Mouse (Mus musculus): ENCODE data around the gene Cdca4. TPM values are rescaled to one million over a fixed set of nuclear protein-coding genes. Genes with fewer than 3 reads are reported as not detected.
A peak's percentile ranks its signal among the peaks of the same experiment; 100 is the strongest.

Cdca4 gene
- polyA plus RNA-seq, 1 experiment from 2014 or later, result 170 TPM

DNA sequence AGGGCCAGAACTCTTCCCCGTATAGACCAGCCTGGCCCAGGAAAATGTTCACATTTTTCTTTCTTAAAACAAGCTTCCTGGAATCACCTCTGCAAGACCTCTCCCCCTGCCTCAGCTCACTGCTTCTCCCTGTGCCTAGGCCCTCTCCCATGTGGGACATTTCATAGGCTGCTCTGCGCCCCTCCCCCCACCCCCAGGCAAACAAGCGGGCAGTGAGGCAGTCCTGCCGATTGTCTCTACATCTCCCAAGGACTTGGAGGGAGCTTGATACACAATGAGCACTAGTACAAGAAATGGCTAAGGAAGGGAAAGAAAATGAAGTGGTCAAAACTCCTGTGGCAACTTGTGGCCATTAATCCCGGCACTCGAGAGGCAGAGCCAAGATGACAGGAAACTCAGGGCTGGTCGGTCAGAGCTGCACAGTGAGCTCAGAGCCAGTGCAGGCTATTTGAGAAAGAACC is 34.8 kb downstream of the Cdca4 start:
- H3K4me3 ChIP-seq (ENCODE audit: low read depth, low read length), result no peak overlapping the region
- H3K4me1 ChIP-seq (replicated peaks; ENCODE audit: control insufficient read depth, insufficient read depth, low read length), result no peaks in the 10 kb centered on the region
- H3K27me3 ChIP-seq (ENCODE audit: control insufficient read depth, insufficient read depth, low read length), result no peaks in the 10 kb centered on the region; the same call in 1 of the 2 replicates
- no peak overlapping the region for H3K27ac ChIP-seq (ENCODE audit: low read depth, low read length)
- no peak overlapping the region for H3K4me2 ChIP-seq (ENCODE audit: low read depth, low read length, severe bottlenecking)
- WGBS, result 35% methylated on average over 7 of the region's 7 CpGs
- DNase-seq (ENCODE audit: low spot score) (no peak), ATAC-seq (replicated peaks; ENCODE audit: low FRiP score) (no peak)
- no peaks in the 10 kb centered on the region for H3K36me3 ChIP-seq (ENCODE audit: control insufficient read depth, insufficient read depth, low read length)
- H3K9me3 ChIP-seq (ENCODE audit: control insufficient read depth, low read length), result no peaks in the 10 kb centered on the region
- no peak overlapping the region for H3K9ac ChIP-seq (ENCODE audit: low read length)

DNA sequence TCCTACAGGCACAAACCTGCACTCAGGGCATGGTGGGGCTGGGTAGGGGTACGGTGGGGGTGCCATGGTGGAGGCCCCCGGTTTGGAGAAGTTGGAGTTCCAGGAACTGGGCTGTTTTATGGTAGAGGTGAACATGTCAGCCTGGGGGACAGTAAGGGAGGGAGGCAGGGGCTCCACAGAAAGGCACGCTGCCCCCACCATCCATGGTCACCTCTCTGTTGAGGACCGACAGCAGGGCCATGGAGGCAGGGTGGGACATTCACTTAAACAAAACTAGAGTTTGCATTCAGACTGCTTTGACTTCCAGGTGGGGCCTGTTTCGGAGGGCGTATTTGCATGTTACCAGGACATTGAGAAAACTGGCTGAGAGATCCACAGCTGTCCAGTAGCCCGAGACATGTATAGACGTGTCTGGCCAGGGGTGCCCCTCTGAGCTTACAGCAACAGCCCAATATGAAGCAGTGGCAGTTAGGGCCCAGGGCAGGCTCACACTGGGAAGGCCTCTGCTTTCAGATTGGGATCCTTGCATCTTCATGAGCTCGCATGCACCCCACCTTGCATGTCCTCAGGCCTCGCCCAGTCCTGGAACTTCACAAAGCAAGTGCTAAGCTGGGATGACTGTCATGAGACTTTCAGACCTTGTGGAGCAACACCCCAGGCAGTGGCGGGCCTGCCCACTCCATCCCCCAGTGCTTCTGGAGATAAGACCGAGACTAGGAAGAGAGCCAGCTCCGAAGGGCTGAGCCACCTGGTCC is 35.4 kb downstream of the Cdca4 start:
- ATAC-seq (replicated peaks; ENCODE audit: low FRiP score) (no peak), DNase-seq (ENCODE audit: low spot score) (no peak)
- Histone ChIP-seq H3K4me3 (ENCODE audit: low read depth, low read length) (no peak overlapping the region), H3K27me3 (ENCODE audit: control insufficient read depth, insufficient read depth, low read length) (no peaks in the 10 kb centered on the region; the same call in 1 of the 2 replicates), H3K36me3 (ENCODE audit: control insufficient read depth, insufficient read depth, low read length) (no peaks in the 10 kb centered on the region), H3K9me3 (ENCODE audit: control insufficient read depth, low read length) (no peaks in the 10 kb centered on the region), H3K4me1 (replicated peaks; ENCODE audit: control insufficient read depth, insufficient read depth, low read length) (no peaks in the 10 kb centered on the region), H3K4me2 (ENCODE audit: low read depth, low read length, severe bottlenecking) (no peak overlapping the region), H3K9ac (ENCODE audit: low read length) (no peak overlapping the region), H3K27ac (ENCODE audit: low read depth, low read length) (no peak overlapping the region)
- 81% methylated on average over 13 of the region's 13 CpGs for WGBS

DNA sequence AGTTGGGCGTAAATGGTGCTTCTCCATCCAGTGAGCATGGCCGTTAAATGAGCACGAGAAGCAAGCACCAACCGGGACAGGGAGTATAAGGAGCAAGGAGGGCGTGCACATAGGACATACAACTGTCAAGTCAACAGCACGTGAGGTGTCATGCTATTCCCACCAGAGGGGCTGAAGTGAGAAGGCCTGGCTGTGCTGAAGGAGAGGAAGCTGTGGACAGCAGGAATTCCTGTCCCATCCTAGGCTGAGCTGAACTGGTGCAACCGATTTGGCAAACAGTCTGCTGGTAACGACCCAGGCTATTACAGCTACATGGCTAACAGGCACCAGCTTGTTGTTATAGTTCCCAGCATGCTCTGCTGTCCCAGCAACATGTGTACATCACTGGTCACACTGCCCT is 38.2 kb downstream of the Cdca4 start:
- Histone ChIP-seq H3K4me3 (ENCODE audit: low read depth, low read length) (no peak overlapping the region), H3K9ac (ENCODE audit: low read length) (no peak overlapping the region), H3K36me3 (ENCODE audit: control insufficient read depth, insufficient read depth, low read length) (no peaks in the 10 kb centered on the region), H3K4me1 (replicated peaks; ENCODE audit: control insufficient read depth, insufficient read depth, low read length) (no peaks in the 10 kb centered on the region), H3K27me3 (ENCODE audit: control insufficient read depth, insufficient read depth, low read length) (no peaks in the 10 kb centered on the region), H3K27ac (ENCODE audit: low read depth, low read length) (no peak overlapping the region), H3K4me2 (ENCODE audit: low read depth, low read length, severe bottlenecking) (no peak overlapping the region), H3K9me3 (ENCODE audit: control insufficient read depth, low read length) (no peaks in the 10 kb centered on the region)
- WGBS, result 77% methylated on average over 8 of the region's 8 CpGs
- DNase-seq (ENCODE audit: low spot score) (no peak), ATAC-seq (replicated peaks; ENCODE audit: low FRiP score) (no peak)

GRCm38 (mm10) chr12:112774481-112774880 is 54.7 kb downstream of the Cdca4 start:
- 97% methylated on average over 10 of the region's 10 CpGs for WGBS
- no peak for ATAC-seq (replicated peaks; ENCODE audit: low FRiP score)

GRCm38 (mm10) chr12:112774026-112774425 is 55.2 kb downstream of the Cdca4 start:
- no peak for ATAC-seq (replicated peaks; ENCODE audit: low FRiP score)

More at GRCm38 (mm10) chr12:112774481-112774880, 54.7 kb downstream of the Cdca4 start:
- no peak overlapping the region for H3K4me2 ChIP-seq (ENCODE audit: low read depth, low read length, severe bottlenecking)
- no peak overlapping the region for H3K9ac ChIP-seq (ENCODE audit: low read length)
- H3K27me3 ChIP-seq (ENCODE audit: control insufficient read depth, insufficient read depth, low read length), result no peaks in the 10 kb centered on the region
- H3K9me3 ChIP-seq (ENCODE audit: control insufficient read depth, low read length), result peaks cover 4% of the 10 kb centered on the region; the same call in 1 of the 2 replicates
- H3K36me3 ChIP-seq (ENCODE audit: control insufficient read depth, insufficient read depth, low read length), result no peaks in the 10 kb centered on the region
- H3K4me1 ChIP-seq (replicated peaks; ENCODE audit: control insufficient read depth, insufficient read depth, low read length), result no peaks in the 10 kb centered on the region
- no peak overlapping the region for H3K27ac ChIP-seq (ENCODE audit: low read depth, low read length)
- no peak overlapping the region for H3K4me3 ChIP-seq (ENCODE audit: low read depth, low read length)
- peak; percentile 19 for DNase-seq (ENCODE audit: low spot score)

DNA sequence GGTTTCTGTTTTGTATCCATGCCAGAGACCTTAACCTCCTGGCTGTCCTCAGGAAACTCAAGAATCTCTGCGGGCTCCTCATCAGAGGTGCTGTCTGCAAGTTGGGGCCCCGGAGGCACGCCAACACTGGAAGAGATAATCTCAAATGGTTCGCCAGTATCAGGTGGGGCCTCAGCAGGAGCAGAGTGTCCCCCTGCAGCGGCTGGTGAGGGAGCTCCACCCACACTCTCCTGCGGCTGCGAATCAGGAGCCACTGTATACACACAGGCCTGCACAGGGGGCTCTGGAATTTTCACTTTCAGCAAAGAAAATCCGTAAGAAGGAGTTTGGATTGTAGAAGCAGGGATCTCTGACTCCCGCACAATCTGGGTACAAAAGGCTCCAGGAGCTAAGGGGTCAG is 55.9 kb downstream of the Cdca4 start:
- H3K4me3 ChIP-seq (ENCODE audit: low read depth, low read length), result no peak overlapping the region
- ATAC-seq (replicated peaks; ENCODE audit: low FRiP score), result no peak

More at GRCm38 (mm10) chr12:112774026-112774425, 55.2 kb downstream of the Cdca4 start:
- H3K9me3 ChIP-seq (ENCODE audit: control insufficient read depth, low read length), result peaks cover 4% of the 10 kb centered on the region; the same call in 1 of the 2 replicates
- H3K4me1 ChIP-seq (replicated peaks; ENCODE audit: control insufficient read depth, insufficient read depth, low read length), result no peaks in the 10 kb centered on the region
- DNase-seq (ENCODE audit: low spot score), result peak; percentile 26
- H3K36me3 ChIP-seq (ENCODE audit: control insufficient read depth, insufficient read depth, low read length), result no peaks in the 10 kb centered on the region
- no peak overlapping the region for H3K4me2 ChIP-seq (ENCODE audit: low read depth, low read length, severe bottlenecking)
- no peak overlapping the region for H3K9ac ChIP-seq (ENCODE audit: low read length)
- no peak overlapping the region for H3K4me3 ChIP-seq (ENCODE audit: low read depth, low read length)
- H3K27me3 ChIP-seq (ENCODE audit: control insufficient read depth, insufficient read depth, low read length), result no peaks in the 10 kb centered on the region
- H3K27ac ChIP-seq (ENCODE audit: low read depth, low read length), result no peak overlapping the region
- 84% methylated on average over 6 of the region's 6 CpGs for WGBS

GRCm38 (mm10) chr12:112772306-112772705 is 56.9 kb downstream of the Cdca4 start:
- DNase-seq (ENCODE audit: low spot score), result peak; percentile 46
- Histone ChIP-seq H3K27me3 (ENCODE audit: control insufficient read depth, insufficient read depth, low read length) (no peaks in the 10 kb centered on the region), H3K27ac (ENCODE audit: low read depth, low read length) (no peak overlapping the region), H3K4me3 (ENCODE audit: low read depth, low read length) (no peak overlapping the region), H3K4me2 (ENCODE audit: low read depth, low read length, severe bottlenecking) (no peak overlapping the region), H3K9ac (ENCODE audit: low read length) (no peak overlapping the region), H3K4me1 (replicated peaks; ENCODE audit: control insufficient read depth, insufficient read depth, low read length) (no peaks in the 10 kb centered on the region), H3K36me3 (ENCODE audit: control insufficient read depth, insufficient read depth, low read length) (no peaks in the 10 kb centered on the region), H3K9me3 (ENCODE audit: control insufficient read depth, low read length) (peaks cover 4% of the 10 kb centered on the region; the same call in 1 of the 2 replicates)
- 88% methylated on average over 14 of the region's 14 CpGs for whole genome bisulfite sequencing
- no peak for ATAC-seq (replicated peaks; ENCODE audit: low FRiP score)

More for the DNA sequence above, 55.9 kb downstream of the Cdca4 start:
- no peak overlapping the region for H3K4me2 ChIP-seq (ENCODE audit: low read depth, low read length, severe bottlenecking)
- no peaks in the 10 kb centered on the region for H3K36me3 ChIP-seq (ENCODE audit: control insufficient read depth, insufficient read depth, low read length)
- H3K27ac ChIP-seq (ENCODE audit: low read depth, low read length), result no peak overlapping the region
- H3K4me1 ChIP-seq (replicated peaks; ENCODE audit: control insufficient read depth, insufficient read depth, low read length), result no peaks in the 10 kb centered on the region
- H3K9ac ChIP-seq (ENCODE audit: low read length), result no peak overlapping the region
- H3K9me3 ChIP-seq (ENCODE audit: control insufficient read depth, low read length), result peaks cover 4% of the 10 kb centered on the region; the same call in 1 of the 2 replicates
- WGBS, result 37% methylated on average over 9 of the region's 9 CpGs
- no peak for DNase-seq (ENCODE audit: low spot score)
- H3K27me3 ChIP-seq (ENCODE audit: control insufficient read depth, insufficient read depth, low read length), result no peaks in the 10 kb centered on the region

DNA sequence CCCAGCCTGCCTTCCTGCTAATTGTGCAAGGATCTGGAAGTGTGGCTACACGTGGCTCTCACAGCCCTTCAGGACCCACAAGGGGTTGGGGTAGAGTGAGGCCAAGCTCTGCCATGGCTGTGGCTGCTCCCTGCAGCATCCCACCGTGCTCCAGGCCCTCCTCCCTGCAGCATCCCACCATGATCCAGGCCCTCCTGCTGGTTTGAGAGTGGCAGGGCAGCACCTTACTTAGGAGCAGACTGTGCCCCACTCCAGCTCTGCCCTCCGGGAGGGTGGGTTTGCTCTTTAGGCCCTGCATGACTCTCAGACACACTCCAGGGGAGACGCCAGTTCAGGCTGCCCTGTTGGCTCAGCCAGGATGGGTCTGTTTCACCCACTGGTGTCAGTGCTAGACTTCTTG is 58.8 kb downstream of the Cdca4 start:
- H3K9ac ChIP-seq (ENCODE audit: low read length), result no peak overlapping the region
- H3K4me3 ChIP-seq (ENCODE audit: low read depth, low read length), result no peak overlapping the region
- no peaks in the 10 kb centered on the region for H3K36me3 ChIP-seq (ENCODE audit: control insufficient read depth, insufficient read depth, low read length)
- DNase-seq (ENCODE audit: low spot score) (peak; percentile 46), ATAC-seq (replicated peaks; ENCODE audit: low FRiP score) (no peak)
- H3K4me2 ChIP-seq (ENCODE audit: low read depth, low read length, severe bottlenecking), result no peak overlapping the region
- no peak overlapping the region for H3K27ac ChIP-seq (ENCODE audit: low read depth, low read length)
- WGBS, result 80% methylated on average over 4 of the region's 4 CpGs
- H3K4me1 ChIP-seq (replicated peaks; ENCODE audit: control insufficient read depth, insufficient read depth, low read length), result no peaks in the 10 kb centered on the region
- H3K9me3 ChIP-seq (ENCODE audit: control insufficient read depth, low read length), result peaks cover 2% of the 10 kb centered on the region; the same call in 1 of the 2 replicates
- H3K27me3 ChIP-seq (ENCODE audit: control insufficient read depth, insufficient read depth, low read length), result no peaks in the 10 kb centered on the region
